Mouse (Mus musculus) heart, postnatal 25 days (tissue): ENCODE measurements at regions not wholly inside any gene's neighbourhood (a gene's known extent, or its start where the extent isn't known, plus 50 kb on each side); places are given as distances from the start of the nearest gene placed in this dataset.
"Not testable (repeated sequence)": the region's sequence is repeated elsewhere in the genome, so short reads cannot be mapped to it uniquely, and the experiment has no call there.

Source experiments
- DNase-seq: peaks from one replicate; pipeline ENCODE4 v3.0.0; 2022; ENCODE audit warnings: low spot score
- intact Hi-C: fragments of 180-260 bp; cut with DNase I; formaldehyde crosslinking; loops from one replicate; pipeline ENCODE4 v1.15.1; 2025

DNA sequence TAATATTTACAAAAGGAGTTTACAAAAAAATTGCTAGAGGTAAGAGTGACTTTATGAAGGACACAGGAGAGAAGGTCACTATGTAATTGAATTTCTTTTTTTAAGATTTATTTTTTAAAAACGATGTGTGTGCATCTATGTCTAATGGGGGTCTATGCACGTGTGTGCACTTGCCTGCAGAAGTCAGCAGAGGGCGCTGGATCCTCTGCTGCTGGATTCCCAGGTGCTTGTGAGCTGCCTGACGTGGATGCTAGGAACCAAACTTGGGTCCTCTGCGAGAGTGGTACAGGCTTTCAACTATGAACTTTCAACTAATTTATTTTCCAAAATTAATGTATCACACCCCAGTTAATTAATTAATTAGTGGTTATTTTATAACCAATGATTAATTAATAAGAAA, 85.0 kb downstream of the Glrx3 start:
- DNase-seq: no peak
- intact Hi-C loops: no loop called here

DNA sequence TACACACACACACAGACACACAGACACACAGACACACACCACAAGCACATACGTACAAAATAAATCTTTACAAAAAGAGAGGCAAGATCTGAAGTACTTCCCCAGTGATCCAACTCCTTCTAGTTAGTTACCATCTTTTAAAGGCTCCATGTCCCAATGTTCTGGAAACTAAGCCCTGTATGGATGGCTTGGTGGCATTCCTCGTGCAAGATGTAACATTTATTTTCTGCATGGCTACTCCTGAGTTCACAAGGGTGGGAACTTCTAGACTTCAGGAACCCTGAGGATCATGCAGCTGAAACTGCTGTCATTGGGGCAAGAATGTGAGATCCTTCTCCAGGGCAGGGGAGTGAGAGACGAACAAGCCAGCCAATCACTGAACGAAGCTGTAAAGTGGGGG, 96.1 kb downstream of the Glrx3 start:
- intact Hi-C loops: no loop called here
- DNase-seq: no peak

DNA sequence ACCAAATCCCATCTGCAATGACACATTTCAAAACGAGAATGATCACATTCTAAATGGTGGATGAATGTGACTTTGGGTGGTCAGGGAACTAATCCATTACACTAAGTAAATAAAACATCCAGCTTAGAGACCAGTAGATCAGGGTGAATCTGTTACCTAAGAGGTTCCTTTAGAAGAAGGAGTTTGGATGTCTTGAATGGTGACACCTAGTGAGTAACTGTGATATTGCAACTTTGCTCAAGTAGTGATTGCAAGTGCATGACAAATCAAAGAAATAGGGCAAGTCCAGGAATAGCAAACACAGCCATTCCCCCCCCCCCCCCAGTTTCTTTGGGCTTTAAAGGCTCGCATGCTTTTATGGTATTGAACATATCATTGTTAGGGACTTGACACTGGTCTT, 112.6 kb downstream of the Glrx3 start:
- no peak for DNase-seq
- intact Hi-C loops: loop anchor here (1.0 kb wide), 1 partner anchor 72 kb away; no protein-coding TSS in a partner anchor

DNA sequence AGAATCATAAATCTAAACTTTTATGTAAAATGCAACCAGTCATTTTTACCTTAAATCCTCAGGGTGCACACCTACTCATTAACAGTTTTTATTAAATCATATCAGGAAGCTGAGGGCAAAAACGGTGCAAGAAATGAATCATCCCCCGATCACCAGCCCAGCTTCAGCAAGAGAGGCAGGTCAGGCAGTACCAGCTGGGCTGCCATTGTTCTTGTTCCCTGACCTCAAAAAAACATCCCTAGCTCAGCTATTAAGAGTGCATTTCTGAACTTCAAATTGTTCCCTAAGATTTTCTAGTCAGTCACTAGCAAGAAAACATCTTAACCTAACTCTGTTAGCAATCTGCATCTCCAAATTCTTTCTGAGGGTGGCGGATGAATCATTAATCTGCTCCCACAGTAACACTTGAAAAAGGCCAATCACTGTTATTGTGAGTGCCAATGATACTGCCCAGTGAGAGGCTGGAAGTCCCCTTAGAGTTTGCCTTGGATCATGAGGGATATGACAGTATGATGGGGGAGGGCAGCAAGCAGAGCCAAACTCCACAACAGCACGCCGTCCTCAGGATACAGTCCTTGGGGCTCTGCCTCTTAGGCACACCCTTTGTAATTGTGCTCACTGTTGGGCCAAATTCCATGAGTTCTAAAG, 115.3 kb downstream of the Glrx3 start:
- no peak for DNase-seq
- intact Hi-C loops: no loop called here

DNA sequence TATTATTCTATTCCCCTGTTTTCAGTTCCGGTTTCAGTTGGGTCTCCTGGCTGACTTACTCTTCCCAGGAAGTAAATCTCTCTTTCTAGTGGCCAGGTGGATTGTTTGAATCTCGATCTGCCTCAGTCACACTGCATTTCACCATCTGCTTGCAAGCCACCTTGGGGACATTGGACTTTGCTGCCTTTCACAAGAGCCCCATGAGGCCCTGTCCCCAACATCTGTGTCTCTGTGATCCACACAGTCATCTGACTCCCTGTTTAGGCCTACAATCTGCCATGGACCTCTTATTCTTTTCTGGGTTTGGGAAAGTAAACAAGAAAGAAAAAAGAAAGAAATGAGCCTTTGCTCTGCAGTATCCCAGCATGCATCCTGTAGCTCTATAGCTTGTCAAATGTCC, 118.1 kb downstream of the Glrx3 start:
- intact Hi-C loops: no loop called here
- no peak for DNase-seq

DNA sequence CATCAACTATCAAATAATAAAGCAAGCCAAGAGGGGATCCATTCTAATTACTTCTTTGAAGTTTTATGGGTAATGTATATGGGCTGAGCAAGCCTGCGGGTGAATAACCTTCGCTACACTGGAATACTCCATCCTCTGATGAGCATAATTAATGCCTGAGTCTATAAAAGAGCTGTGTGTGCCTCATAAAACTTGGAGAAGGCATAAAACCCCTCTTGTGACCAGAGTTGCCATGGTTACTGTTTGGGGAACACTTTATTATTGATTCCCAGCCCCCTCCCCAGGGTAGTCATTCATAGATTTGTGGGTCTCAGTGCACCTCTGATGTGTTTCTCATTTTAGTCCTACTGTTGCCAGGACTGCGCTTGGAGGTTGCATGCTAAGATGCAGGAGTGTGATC, 120.0 kb downstream of the Glrx3 start:
- DNase-seq: no peak
- intact Hi-C loops: no loop called here

DNA sequence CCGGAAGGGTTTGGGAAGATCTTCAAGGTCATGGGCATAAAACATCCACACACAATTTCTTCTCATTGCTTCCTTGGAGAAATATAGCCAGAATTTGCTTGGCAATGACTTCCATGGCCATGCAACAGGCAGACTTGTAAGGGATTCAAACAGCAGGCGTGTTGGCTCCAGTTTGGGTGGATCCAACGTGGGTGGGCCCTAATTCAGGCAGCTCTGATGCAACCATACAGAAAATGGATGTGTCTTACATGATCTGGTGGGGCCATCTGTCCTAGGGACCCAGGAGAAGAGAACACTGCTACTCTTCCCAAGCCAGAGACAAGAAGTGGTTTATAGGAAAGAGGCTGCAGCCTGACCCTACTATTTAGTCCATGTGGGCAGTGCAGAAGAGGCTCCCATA, 121.5 kb downstream of the Glrx3 start:
- intact Hi-C loops: no loop called here
- DNase-seq: no peak

DNA sequence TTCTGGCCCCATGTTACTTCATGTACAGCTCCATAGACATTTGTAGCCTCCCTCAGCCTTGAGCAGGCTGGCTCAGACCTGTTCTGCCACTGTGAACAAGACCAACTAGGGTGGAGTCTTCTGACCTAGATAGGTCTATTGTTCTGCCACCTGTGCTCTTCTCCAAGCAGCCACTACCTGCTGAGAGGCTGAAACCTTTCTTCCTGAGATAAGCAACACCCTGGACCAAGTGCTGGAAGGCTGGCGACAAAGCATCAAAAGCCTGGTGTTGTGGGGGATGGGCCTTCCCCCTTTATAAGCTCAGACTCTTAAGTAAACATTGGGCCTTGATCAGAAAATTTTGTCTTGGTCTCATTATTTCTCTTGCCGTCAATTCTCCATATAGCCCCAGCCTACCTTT, 132.8 kb downstream of the Glrx3 start:
- DNase-seq: no peak
- intact Hi-C loops: no loop called here

DNA sequence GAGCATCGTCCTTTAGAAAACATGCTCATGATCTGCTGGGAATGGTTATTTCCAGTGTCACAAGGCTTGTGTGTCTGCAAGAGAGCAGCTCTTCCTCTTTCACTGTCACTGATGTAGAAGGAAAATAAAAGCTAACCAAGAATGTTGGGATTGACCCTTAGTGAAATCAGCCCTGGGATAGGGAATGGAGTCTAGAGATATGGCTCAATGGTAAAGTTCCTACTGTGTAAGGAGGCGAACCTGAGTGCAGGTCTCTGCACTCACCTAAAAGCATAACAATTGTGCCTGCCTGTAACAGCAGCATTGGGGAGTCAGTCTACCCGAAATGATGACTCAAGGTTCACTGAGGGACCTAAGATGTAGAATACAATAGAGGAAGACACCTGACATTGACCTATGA, 138.1 kb downstream of the Glrx3 start:
- intact Hi-C loops: no loop called here
- DNase-seq: no peak

DNA sequence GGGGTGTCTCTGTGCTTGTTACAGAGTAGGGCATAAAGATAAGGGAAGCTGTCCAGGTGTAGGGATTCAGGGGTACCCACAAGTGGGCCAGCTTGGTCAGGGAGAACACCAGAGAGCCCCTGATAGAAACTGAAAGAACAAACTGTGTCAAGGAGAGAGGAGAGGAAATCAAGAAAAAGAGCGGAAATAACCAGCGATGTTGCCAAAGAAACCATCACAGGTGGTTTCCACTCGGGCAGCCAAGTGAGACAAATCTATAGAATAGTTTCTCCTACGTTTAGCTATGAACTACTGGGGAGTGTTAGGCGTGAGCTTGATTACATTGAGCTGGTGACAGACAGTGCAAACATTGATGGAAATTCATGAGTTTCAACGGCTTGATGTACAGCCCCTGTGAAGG, 138.8 kb downstream of the Glrx3 start:
- intact Hi-C loops: no loop called here
- no peak for DNase-seq

DNA sequence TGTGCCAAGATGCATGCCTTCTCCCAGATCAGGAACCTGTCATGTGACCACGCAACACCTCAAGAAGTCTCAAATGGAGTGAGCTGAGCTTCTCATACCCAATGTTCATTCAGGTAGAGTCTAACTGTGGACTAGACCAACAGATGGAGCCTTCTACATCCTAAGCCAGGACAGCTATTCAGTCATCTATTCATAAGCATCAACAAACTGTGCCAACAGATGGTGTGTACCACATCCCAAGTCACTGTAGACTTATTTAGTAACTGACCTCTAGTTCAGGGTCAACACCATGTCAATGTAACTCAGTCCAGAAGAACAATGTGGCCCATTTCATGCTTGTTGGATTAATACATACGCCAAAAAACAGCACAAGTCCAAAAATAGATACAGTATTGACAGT, 146.1 kb downstream of the Glrx3 start:
- no peak for DNase-seq
- intact Hi-C loops: no loop called here

DNA sequence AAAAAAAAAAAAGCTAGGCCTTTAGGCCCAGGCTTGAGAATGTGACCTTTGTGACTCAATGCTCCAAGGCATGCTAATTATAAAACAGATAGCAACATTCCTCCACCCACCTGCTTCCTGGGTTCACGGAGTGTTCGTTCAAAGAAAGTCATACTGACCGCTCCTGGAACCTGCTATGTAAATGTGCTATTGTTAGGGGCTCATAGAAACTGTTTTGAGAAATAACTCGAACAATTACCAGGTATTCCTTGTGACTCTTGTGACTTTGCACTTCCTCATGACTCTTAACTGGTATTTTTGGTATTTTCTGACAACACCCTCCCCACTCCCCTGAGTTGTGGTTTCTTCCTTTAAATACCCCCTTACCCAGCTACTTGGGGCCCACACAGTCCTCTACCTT, 147.5 kb downstream of the Glrx3 start:
- DNase-seq, intact Hi-C loops: not testable (repeated sequence)

DNA sequence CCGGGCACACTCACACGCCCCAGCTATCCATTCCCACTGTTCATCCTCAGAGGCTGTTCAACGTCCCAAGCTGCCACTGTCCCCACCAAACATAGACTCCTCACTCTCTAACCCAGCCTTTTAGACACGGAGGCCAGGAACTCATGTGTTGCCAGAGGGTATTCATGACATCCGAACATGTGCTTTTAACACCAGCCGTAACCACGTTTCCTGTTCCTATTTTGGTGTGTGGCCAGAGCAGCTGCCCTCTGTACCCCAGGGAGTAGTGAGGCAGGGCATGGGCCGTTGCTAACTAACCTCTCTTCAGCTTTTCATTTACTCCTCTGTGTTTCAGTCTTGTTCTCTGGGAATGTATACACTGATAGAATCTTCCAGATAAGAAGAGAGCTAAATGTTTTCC, 156.2 kb downstream of the Glrx3 start:
- DNase-seq: no peak
- intact Hi-C loops: no loop called here

DNA sequence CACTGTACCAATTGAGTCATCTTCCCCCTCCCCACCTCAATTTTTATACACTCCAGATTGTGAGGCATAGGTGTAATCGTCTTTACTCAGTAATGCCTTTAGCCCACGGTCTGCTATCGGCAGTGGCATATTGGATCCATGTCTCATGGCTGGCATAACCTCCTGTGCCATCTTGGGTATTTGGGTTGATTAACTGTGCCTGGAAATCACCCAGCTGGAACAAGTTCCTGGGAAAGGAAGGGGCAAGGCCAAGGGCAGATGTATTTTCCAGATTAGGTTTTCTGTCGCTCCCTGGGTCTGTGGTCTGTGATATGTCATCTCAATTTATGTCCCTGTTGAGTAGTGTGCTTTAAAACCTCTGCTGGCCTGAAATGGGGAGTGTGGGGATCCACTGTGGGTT, 158.2 kb downstream of the Glrx3 start:
- DNase-seq: no peak
- intact Hi-C loops: no loop called here

DNA sequence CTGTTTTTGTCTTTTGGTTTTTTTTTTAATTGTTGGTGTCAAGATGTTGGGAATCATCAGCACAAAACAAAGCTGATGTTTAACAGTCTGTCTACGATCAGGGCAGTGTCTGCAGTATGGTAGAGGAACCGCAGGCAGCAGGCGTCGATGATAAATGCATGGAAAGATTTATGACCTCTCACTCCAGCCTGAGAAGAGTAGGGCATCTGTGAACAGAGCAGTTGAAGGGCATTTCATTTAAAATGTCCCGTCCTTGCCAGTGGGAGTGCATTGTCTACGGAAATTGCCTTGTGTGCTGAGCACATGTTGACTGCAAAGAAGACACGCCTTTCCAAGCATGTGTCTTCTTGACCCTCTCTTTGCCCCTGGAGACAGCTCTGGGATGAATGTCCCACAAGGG, 158.7 kb downstream of the Glrx3 start:
- DNase-seq: no peak
- intact Hi-C loops: no loop called here

DNA sequence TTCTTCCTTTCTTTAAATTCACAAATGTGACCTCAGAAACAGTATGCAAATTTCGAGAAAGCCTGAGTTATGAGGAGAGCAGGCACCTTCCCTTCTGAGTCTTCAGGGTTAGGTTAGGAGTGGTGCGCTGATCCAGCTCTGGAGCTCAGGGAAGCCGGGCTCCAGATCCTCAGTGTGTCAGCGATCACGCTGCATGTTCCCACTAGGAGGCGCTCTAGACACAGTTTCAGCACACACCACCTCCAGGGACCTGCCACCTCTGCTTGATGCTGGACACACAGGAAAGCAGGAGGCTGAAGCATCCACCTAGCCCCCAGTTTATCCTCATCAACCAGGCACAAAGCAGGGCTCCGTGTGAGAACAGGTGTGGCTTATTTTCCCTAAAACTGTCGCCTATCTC, 165.6 kb downstream of the Glrx3 start:
- intact Hi-C loops: loop anchor here (1.0 to 2.0 kb wide), 2 partner anchors 182 to 481 kb away; no protein-coding TSS in a partner anchor
- DNase-seq: no peak

DNA sequence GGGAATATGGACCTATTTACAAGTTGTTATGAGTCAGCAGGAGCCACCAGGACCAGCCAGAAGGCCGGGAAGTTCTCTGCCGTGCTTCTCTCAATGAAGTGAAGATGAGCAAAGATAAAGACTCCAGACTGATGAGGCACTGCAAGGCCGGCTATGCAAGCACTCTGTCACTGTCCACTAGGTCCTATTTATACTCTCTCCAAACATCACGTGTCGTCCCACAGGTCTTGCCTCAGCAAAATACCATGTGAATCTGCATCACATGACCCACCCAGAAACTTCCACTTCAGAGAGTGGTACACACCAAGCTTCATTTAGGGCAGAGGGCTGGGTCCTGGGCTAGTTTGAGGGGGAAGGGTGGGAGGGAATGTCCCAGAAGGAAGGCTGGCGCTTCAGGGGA, 172.3 kb downstream of the Glrx3 start:
- intact Hi-C loops: no loop called here
- DNase-seq: no peak

DNA sequence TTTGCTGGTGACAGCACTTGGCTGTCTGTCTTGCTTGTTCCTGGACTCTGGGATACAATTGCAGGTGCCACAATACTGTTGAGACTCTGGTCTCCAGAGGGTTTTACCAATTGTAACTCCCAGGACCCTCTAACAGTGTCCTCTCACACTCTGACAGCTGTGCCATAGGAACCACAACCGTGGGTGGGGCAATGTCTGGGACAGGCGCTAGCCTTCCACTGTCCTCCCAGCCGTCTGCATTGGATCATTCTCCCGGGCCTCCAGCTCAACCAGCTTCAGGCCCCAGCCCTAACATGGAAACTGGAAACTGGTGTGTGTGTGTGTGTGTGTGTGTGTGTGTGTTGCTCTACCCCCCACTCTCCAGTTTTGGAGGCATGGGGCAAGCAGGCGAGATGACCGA, 173.9 kb downstream of the Glrx3 start:
- intact Hi-C loops: no loop called here
- DNase-seq: no peak

DNA sequence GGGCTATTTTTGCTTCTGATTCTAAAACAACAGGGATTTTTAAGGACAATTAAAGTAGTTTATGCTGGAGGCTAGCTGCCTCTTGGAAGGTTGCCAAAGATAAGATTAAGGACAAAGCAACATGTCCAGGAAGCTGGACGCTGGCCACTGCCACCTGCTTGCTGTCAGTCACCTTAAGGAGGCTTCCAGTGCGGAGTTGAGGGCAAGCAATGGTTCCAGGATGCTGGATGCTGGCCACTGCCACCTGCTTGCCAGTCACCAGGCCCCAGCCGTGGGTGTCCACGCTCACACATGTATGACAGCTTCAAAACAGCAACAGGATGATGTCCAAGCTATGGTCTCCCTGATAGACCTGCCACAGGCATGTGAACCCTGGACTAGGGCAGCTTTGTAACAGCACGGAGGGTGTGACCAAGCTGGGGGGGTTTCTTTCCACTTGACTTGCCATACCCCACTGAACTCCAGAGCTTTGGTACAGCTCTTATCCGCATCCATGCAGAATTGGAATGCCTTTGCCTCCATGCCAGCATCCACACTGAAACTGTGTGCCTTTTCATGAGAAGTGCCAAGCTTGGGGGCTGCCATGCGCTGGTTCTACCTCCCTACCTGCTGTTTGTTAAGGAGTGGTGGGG, 174.6 kb downstream of the Glrx3 start:
- no peak for DNase-seq
- intact Hi-C loops: no loop called here

DNA sequence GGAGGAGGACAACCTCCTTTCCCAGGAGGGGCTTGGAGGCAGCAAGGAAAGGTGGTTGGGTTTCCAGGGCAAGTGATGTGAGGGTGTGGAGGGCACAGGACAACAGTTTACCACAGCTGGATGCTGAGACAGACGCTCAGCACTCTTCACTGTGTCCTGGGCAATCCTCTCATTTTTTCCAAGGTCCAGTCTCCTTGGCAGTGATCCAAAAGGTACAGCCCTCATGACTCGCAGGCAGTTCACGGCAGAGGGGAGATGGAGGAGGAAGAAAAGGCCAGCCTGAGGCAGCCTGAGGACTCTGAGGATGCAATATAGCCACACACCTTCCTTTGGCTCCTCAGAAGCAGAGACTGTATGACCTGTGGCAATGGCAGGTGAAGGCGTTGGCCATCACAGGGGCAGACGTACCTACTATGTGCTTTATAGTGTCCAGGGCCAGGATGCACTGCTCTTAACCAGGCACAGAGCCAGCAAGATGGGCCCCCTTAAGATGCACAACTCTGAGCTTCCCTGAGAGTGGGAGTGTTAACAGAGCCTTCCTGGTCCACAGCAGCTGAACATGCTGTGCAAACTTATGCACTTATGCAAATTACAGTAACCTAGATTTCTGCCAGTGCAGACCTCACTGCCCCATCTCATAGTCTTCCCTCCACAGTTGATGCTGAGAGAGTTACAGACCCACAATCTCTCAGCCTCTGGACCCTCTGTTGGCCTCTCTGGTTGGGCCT, 181.2 kb downstream of the Glrx3 start:
- DNase-seq: no peak
- intact Hi-C loops: no loop called here

DNA sequence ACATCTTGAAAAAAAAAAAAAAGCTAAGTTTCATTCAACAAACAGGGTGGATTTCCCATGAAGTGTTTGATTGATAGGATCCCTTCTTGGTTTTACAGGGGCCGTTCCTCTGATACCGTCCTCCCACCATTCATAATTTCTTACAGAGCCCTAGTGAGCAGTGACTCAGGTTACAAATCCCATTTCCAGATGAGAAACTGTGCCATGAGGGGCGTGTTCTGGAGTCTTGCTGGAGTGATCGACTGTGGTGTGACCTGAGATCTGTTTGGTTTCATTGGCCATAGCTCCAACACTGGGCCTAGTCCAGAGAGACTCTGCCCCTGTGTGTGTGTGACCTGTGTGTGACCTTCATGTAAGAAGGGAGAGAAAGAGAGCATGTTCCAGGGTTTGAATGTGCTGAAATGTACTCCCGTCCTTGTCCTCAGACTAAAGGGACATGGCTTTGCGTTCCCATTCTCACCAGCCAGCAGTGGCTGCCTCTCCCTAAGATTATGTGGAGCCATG, 181.9 kb downstream of the Glrx3 start:
- no peak for DNase-seq
- intact Hi-C loops: no loop called here
